ENCODE assay signal across 11 mouse cellular contexts in the genomic region with DNA sequence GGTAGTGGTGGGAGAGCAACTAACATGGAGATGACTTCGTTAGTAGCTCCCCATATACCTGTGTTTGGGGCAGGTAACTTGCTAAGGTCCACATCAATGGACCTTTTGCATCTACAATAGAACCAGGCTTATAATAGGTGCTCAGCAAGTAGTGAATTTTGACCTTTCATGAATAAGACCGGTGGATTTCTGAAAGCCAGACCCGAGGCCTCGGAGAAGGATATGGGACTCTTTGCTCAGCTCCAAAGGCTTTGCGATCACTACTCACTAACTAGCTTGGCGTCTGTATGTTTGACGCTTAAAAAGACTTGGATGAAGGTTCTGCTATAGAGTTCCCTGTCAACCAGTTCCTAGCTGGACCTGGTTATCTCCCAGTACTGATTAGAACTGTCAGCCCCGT. TPM values are rescaled to one million over a fixed set of nuclear protein-coding genes. Genes with fewer than 3 reads are reported as not detected.
A peak's percentile ranks its signal among the peaks of the same experiment; 100 is the strongest.
DNase-seq lines count a peak whose midpoint lies in the region; ATAC-seq lines count a peak whose summit lies in the region.
"Had no signal": no experiment of that assay in that cellular context is flagged by ENCODE, and none has a peak within 500 bp of the region (broad histone marks: within the 10 kb centered on the region; RNA-seq: fewer than 3 reads in every experiment).

No protein-coding gene starts in this region.

- H3K9ac ChIP-seq in liver, embryonic 11.5 days (ENCODE audit: low read depth, low read length): no peak overlapping the region
- peak overlapping the region; percentile 60 for H3K9ac ChIP-seq in forebrain, embryonic 15.5 days (replicated peaks)
- no peak overlapping the region for H3K9ac ChIP-seq in limb, embryonic 12.5 days (replicated peaks)
- H3K9ac ChIP-seq in stomach, embryonic 14.5 days (replicated peaks; ENCODE audit: low read depth, low read length): no peak overlapping the region
- H3K9ac ChIP-seq: liver, embryonic 12.5 days had no signal

- H3K4me1 ChIP-seq in liver, embryonic 11.5 days (replicated peaks; ENCODE audit: control insufficient read depth, insufficient read depth, low read length): peaks cover 4% of the 10 kb centered on the region; the same call in 1 of the 2 replicates
- peaks cover 18% of the 10 kb centered on the region for H3K4me1 ChIP-seq in forebrain, embryonic 15.5 days
- peaks cover 13% of the 10 kb centered on the region for H3K4me1 ChIP-seq in limb, embryonic 12.5 days (replicated peaks)
- H3K4me1 ChIP-seq in stomach, embryonic 14.5 days (ENCODE audit: control insufficient read depth, insufficient read depth, low read length): peaks cover 6% of the 10 kb centered on the region; the same call in 1 of the 2 replicates

- H3K9me3 ChIP-seq in liver, embryonic 11.5 days (ENCODE audit: control insufficient read depth, low read length): no peaks in the 10 kb centered on the region
- no peaks in the 10 kb centered on the region for H3K9me3 ChIP-seq in forebrain, embryonic 15.5 days
- H3K9me3 ChIP-seq in limb, embryonic 12.5 days: no peaks in the 10 kb centered on the region
- no peaks in the 10 kb centered on the region for H3K9me3 ChIP-seq in stomach, embryonic 14.5 days (ENCODE audit: control insufficient read depth, low read depth, low read length)
- H3K9me3 ChIP-seq: liver, embryonic 12.5 days had no signal

- no peak overlapping the region for H3K27ac ChIP-seq in liver, embryonic 11.5 days (ENCODE audit: low read depth, low read length)
- H3K27ac ChIP-seq in forebrain, embryonic 15.5 days (replicated peaks): no peak overlapping the region
- no peak overlapping the region for H3K27ac ChIP-seq in limb, embryonic 12.5 days
- no peak overlapping the region for H3K27ac ChIP-seq in stomach, embryonic 14.5 days (ENCODE audit: low read length)
- H3K27ac ChIP-seq: liver, embryonic 12.5 days had no signal

- H3K4me3 ChIP-seq in liver, embryonic 11.5 days (ENCODE audit: low read depth, low read length): no peak overlapping the region
- peak overlapping the region; percentile 62 for H3K4me3 ChIP-seq in forebrain, embryonic 15.5 days
- H3K4me3 ChIP-seq in limb, embryonic 12.5 days (replicated peaks): peak overlapping the region; percentile 64
- H3K4me3 ChIP-seq in stomach, embryonic 14.5 days (ENCODE audit: low read depth, low read length): peak overlapping the region; percentile 48

- DNase-seq in liver, embryonic 11.5 days (ENCODE audit: low spot score): no peak
- DNase-seq in liver: no peak
- no peak for DNase-seq in gastrocnemius, postnatal 25 days
- no peak for DNase-seq in embryo, embryonic 10 days (ENCODE audit: low spot score)
- no peak for DNase-seq in left cerebral cortex, adult 18-20 months (ENCODE audit: low spot score in 2 of 2)

- peak overlapping the region; percentile 70 for H3K4me2 ChIP-seq in liver, embryonic 11.5 days
- H3K4me2 ChIP-seq in forebrain, embryonic 15.5 days (replicated peaks): peak overlapping the region; percentile 83
- peak overlapping the region; percentile 95 for H3K4me2 ChIP-seq in limb, embryonic 12.5 days
- peak overlapping the region; percentile 88 for H3K4me2 ChIP-seq in stomach, embryonic 14.5 days (replicated peaks; ENCODE audit: low read depth, low read length)

- 32% methylated on average over 8 of the region's 8 CpGs for whole genome bisulfite sequencing in liver, embryonic 11.5 days
- WGBS in forebrain, embryonic 15.5 days: 47% methylated on average over 8 of the region's 8 CpGs
- WGBS in limb, embryonic 12.5 days: 48% methylated on average over 8 of the region's 8 CpGs
- WGBS in stomach, embryonic 14.5 days: 38% methylated on average over 8 of the region's 8 CpGs

- H3K36me3 ChIP-seq in liver, embryonic 11.5 days (ENCODE audit: control insufficient read depth, insufficient read depth, low read length): no peaks in the 10 kb centered on the region
- no peaks in the 10 kb centered on the region for H3K36me3 ChIP-seq in forebrain, embryonic 15.5 days
- H3K36me3 ChIP-seq in limb, embryonic 12.5 days: no peaks in the 10 kb centered on the region
- H3K36me3 ChIP-seq in stomach, embryonic 14.5 days (ENCODE audit: control insufficient read depth, insufficient read depth, low read length): no peaks in the 10 kb centered on the region
- H3K36me3 ChIP-seq: G1E; liver, embryonic 12.5 days had no signal

- peaks cover 58% of the 10 kb centered on the region for H3K27me3 ChIP-seq in liver, embryonic 11.5 days (replicated peaks; ENCODE audit: control insufficient read depth, insufficient read depth, low read length)
- H3K27me3 ChIP-seq in forebrain, embryonic 15.5 days: peaks cover 9% of the 10 kb centered on the region; the same call in 1 of the 2 replicates
- H3K27me3 ChIP-seq in limb, embryonic 12.5 days: peaks cover 72% of the 10 kb centered on the region
- peaks cover 48% of the 10 kb centered on the region for H3K27me3 ChIP-seq in stomach, embryonic 14.5 days (ENCODE audit: control insufficient read depth, insufficient read depth, low read length)

- no peak for ATAC-seq in liver, embryonic 11.5 days (replicated peaks; ENCODE audit: low FRiP score)
- ATAC-seq in forebrain, embryonic 15.5 days (replicated peaks): no peak
- ATAC-seq in limb, embryonic 12.5 days (ENCODE audit: insufficient number of reproducible peaks, insufficient read depth, low FRiP score, low TSS enrichment, low read depth): no peak
- no peak for ATAC-seq in stomach, embryonic 14.5 days (ENCODE audit: insufficient number of reproducible peaks, insufficient read depth, low FRiP score, low read depth)
- ATAC-seq: liver, embryonic 12.5 days had no signal

RNA-seq across cellular contexts. Expression of gene Crtac1, which starts 1.2 kb away (rescaled TPM):
- polyA plus RNA-seq in liver, embryonic 11.5 days (2014; fragmentation: Nextera tagmentation; extraction: Ambion mirVana): 0.06 and 0.10 TPM in 2 replicates
- polyA plus RNA-seq in forebrain, embryonic 15.5 days (2015; fragmentation: Nextera tagmentation; extraction: Ambion mirVana): 20.4 TPM in 2 replicates
- 3.5 and 4.6 TPM in 2 replicates for polyA plus RNA-seq in limb, embryonic 12.5 days (2016; fragmentation: Nextera tagmentation; extraction: Ambion mirVana)
- polyA plus RNA-seq in stomach, embryonic 14.5 days (2014; fragmentation: Nextera tagmentation; extraction: Ambion mirVana): 3.5 TPM in 2 replicates
- under 1 TPM in 1 of 2 experiments, not detected in 1; 0.29 TPM for total RNA-seq in gastrocnemius, postnatal 25 days (2021)
- 10 to 100 TPM; 61.1 to 68.7 TPM for total RNA-seq in left cerebral cortex, adult 18-20 months (2021)
- total RNA-seq: G1E had no signal
- polyA plus RNA-seq: G1E; liver, embryonic 12.5 days; spleen, adult 2 months had no signal
